Mouse (Mus musculus) lung, postnatal 0 days (tissue): ENCODE results near the gene Mturn.

Source experiments
- CTCF ChIP-seq: IDR thresholded peaks from 2 replicates; pipeline ENCODE4 v1.5.1; 2016; ENCODE audit warnings: antibody characterized with exemption, mild to moderate bottlenecking
- EP300 ChIP-seq: IDR thresholded peaks from 2 replicates; pipeline ENCODE4 v1.6.1; 2016; ENCODE audit warnings: antibody characterized with exemption, mild to moderate bottlenecking, control low read depth

DNA sequence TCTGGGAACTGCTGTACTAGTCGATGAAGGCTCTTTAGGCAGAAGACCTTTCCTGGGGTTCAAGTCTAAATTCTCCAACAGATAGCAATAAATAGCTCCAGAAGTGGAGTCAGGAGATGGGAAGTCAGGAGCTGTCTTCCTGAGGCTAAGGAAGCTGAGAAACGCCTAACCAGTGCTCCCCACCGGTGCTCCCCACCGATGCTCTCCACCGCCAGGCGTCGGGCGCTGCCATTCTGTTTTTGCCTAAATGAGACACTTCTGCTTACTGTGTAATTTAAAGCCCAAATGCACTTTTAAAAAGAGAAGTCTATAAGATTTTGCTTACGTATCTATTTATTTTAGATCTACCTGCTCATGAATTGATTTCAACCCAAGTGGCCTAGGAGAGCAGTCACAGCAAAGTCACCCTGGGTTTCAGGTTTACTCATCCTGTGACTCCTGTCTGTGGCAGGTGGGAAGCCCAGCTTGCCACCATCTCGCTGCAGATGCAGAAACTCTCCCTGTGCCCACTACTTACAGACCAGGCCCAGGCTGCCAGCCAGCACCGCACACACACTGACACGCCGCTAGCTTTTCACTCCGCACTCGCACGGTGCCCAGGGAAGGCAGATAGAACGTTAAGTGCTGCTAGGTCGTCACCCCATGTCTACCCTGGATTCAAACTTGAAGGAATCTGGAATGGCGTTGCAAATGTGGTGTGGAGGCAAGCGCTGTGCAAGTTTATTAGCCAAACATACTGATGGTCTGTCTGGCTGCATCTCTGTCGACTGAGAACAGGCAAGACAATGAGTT, 5.7 kb downstream of the Mturn start:
- no peak for TF ChIP-seq EP300
- TF ChIP-seq CTCF: no peak
